Mouse (Mus musculus): ENCODE measurements at regions not wholly inside any gene's neighbourhood (a gene's known extent, or its start where the extent isn't known, plus 50 kb on each side); places are given as distances from the start of the nearest gene placed in this dataset.

DNA sequence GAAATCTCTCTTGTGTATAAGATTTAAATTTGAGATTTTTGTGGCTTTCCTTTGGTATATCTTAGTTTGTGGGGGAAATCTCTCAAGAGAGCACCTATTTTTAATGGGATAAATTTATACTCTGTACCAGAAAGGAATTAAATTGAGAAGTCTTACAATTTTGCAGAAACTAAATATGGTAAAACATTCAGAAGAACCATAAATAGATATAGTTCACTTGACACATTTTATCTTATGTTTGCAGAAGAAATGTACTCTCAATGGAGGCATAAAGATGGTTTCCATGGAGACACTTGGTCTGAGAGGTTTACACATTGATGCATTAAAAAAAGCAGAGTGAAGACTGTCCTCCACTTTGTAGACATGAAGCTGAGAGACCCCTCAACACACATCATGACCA is 86.9 kb downstream of the Ndufa10 start:
- Histone ChIP-seq H3K4me1 (no peaks in the 10 kb centered on the region), H3K9ac (no peak overlapping the region), H3K27me3 (no peaks in the 10 kb centered on the region), H3K4me2 (replicated peaks) (no peak overlapping the region), H3K9me3 (replicated peaks) (no peaks in the 10 kb centered on the region), H3K4me3 (no peak overlapping the region), H3K27ac (no peak overlapping the region), H3K36me3 (no peaks in the 10 kb centered on the region)
- ATAC-seq (ENCODE audit: low FRiP score): no peak

DNA sequence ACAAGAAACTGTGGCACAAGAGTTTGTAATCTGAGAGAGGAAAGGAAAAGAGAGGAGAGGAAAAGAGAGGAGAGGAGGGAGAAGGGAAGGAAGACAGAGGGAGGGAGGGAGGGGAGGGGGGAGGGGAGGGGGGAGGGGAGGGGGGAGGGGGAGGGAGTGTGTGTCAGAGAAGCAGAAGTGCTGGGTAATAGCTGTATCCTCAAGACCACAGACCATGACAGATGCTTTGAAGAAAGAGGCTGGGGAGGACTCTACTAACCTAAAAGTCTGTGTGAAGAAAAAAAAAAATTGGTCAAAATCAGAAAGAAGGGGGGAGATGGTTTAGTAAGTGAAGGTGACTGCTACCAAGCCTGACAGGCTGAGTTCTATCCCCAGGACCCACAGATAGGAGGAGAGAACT is 88.7 kb downstream of the Ndufa10 start:
- ATAC-seq (ENCODE audit: low FRiP score): no peak

DNA sequence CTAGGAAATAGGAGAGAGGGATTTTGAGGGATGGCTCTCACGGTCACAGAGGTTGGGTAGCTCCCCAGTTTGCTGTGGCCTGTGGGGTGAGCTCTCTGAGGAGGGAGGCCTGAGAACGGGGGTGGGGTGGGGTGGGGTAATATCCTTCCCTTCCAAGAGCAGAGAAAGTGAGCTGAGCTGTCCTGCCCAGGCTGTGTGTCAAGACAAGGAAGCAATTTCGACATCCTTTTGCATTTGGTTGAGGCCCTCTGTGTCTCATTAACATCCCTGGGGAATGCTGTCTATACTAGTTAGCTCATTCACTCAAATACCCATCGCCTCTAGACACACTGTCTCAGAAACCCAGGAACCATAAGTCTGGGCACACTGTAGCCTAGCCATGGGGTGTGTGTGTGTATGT is 89.9 kb downstream of the Ndufa10 start:
- no peaks in the 10 kb centered on the region for H3K9me3 ChIP-seq (replicated peaks)
- no peak overlapping the region for H3K9ac ChIP-seq
- 75% methylated on average over 4 of the region's 4 CpGs for WGBS
- no peak overlapping the region for H3K27ac ChIP-seq
- no peak overlapping the region for H3K4me3 ChIP-seq
- ATAC-seq (ENCODE audit: low FRiP score): no peak
- H3K4me2 ChIP-seq (replicated peaks): no peak overlapping the region
- H3K27me3 ChIP-seq: no peaks in the 10 kb centered on the region
- H3K36me3 ChIP-seq: no peaks in the 10 kb centered on the region
- H3K4me1 ChIP-seq: peaks cover 5% of the 10 kb centered on the region

More for the DNA sequence above, 88.7 kb downstream of the Ndufa10 start:
- H3K36me3 ChIP-seq: no peaks in the 10 kb centered on the region
- H3K4me3 ChIP-seq: no peak overlapping the region
- no peaks in the 10 kb centered on the region for H3K27me3 ChIP-seq
- H3K9ac ChIP-seq: no peak overlapping the region
- H3K4me2 ChIP-seq (replicated peaks): no peak overlapping the region
- no peaks in the 10 kb centered on the region for H3K9me3 ChIP-seq (replicated peaks)
- H3K27ac ChIP-seq: no peak overlapping the region
- no peaks in the 10 kb centered on the region for H3K4me1 ChIP-seq

DNA sequence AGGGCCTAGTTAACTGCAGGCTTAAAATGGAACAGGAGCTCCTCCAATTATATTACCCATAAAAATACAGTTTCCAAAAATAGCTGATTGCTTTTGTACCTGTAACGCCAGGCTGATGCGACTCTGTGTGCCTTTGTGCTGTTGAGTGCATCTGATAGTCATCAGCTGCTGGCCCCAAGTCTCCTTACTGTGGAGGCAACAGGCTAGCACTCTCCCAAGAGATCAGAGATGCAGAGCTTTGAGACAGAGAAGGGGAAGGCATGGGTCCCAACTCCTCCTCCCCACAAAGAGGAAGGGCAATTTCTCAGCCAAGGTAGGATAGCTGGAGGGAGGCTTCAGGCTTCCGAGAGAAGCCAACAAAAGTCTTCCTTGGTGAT is 94.2 kb downstream of the Ndufa10 start:
- H3K36me3 ChIP-seq: no peaks in the 10 kb centered on the region
- H3K27me3 ChIP-seq: no peaks in the 10 kb centered on the region
- WGBS: 66% methylated on average over 3 of the region's 3 CpGs
- no peak overlapping the region for H3K4me3 ChIP-seq
- H3K9me3 ChIP-seq (replicated peaks): no peaks in the 10 kb centered on the region
- no peak overlapping the region for H3K9ac ChIP-seq
- H3K4me1 ChIP-seq: peaks cover 9% of the 10 kb centered on the region
- no peak overlapping the region for H3K4me2 ChIP-seq (replicated peaks)
- H3K27ac ChIP-seq: peak overlapping the region; percentile 57
- no peak for ATAC-seq (ENCODE audit: low FRiP score)

DNA sequence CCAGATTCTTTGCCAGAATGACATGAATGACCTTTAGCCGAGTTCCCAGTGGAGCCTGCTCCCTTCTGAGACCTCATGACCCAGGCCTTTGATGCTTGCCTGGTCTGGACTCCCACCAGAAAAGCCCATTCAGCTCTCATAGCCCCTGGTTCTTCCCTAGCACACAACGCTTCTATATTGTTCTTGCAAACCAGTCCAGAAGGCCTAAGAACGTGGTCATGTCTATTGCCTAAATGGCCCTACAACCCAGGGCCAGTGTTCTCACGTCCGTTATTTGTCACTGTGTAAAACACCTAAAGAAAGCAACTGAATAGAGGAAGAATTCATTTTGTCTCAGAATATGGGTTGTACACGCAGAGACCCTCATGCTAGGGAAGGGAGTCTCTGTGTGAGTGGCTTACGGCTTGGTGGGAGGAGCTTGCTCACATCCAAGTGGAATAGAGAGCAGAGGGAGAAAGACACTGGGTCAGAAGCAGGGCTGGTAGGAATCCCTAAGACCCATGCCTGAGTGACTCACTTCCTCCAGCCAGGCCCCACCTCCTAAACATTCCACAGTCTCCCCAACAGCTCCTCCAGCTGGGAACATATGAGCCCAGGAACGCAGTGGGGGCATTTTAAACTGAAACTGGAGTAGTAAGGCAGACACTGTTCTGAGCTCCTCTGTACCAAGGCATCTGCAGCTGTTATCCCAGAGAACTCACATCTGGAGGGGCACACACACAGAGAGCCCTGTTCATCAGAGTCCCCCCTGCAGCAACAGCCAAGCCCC is 94.7 kb downstream of the Ndufa10 start:
- Histone ChIP-seq H3K4me3 (no peak overlapping the region), H3K4me2 (replicated peaks) (no peak overlapping the region), H3K36me3 (no peaks in the 10 kb centered on the region), H3K27me3 (no peaks in the 10 kb centered on the region), H3K9me3 (replicated peaks) (no peaks in the 10 kb centered on the region), H3K4me1 (peaks cover 9% of the 10 kb centered on the region), H3K9ac (no peak overlapping the region), H3K27ac (peak overlapping the region; percentile 57)
- ATAC-seq (ENCODE audit: low FRiP score): no peak
- 45% methylated on average over 8 of the region's 8 CpGs for WGBS

DNA sequence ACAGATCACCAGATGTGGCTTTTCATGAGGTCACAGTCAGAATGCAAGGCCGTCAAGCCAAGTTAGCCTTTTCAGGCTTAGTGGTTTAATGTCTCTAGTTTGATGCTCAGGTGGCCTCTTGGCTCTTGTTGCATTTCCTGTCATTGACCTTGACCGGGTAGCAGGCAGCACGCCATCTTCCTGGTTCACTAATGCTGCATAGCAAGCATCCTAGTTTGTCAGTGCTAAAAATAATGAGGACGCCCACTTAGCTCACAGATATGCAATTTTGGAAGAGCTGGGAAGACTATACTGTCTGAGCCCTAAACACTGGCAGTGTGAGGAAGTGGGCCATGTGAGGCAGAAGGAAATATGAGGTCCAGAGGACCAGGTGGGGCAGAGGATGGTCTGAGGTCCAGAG is 97.2 kb downstream of the Ndufa10 start:
- Histone ChIP-seq H3K4me3 (no peak overlapping the region), H3K4me1 (peaks cover 22% of the 10 kb centered on the region), H3K9me3 (replicated peaks) (no peaks in the 10 kb centered on the region), H3K27me3 (no peaks in the 10 kb centered on the region), H3K27ac (no peak overlapping the region), H3K4me2 (replicated peaks) (no peak overlapping the region), H3K36me3 (no peaks in the 10 kb centered on the region), H3K9ac (no peak overlapping the region)
- ATAC-seq (ENCODE audit: low FRiP score): no peak
- 82% methylated on average over 4 of the region's 4 CpGs for WGBS

DNA sequence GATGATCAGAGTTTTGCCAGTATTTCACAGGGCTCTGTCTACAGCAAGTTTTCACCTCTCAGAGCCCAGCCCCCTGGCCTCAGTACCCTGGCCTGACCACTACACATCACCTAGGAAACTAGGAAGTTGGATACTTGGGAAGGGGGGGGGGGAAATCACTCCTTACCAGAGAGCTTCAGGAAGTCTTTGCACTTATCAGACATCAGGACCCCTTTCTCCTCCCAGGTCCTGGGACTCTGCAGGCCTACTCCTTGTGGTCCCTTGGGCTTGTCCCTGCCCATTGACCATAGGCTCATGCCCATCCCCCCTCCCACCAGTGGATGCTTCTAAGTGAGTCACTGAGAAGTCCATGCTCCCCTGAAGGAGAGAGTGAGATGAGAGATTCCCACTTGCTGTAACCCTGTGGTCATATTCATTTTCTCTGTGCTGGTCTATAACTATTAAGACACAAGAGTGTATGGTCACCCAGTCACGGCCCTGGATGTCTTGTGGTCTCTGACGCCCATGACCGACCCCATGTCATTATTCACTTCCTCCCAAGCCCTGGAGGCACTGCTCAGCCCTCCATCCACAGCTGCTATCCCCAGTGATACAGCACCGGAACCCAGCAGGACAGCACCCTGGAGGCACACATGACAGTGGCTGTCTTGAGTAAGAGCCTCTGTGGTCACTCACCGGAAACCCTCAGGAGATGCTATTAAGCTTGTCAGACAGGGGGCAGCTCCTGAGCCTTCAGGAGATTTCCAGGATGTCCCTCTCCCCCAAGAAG is 101.3 kb downstream of the Ndufa10 start:
- Histone ChIP-seq H3K4me1 (peaks cover 17% of the 10 kb centered on the region), H3K4me2 (replicated peaks) (no peak overlapping the region), H3K36me3 (no peaks in the 10 kb centered on the region), H3K27ac (peak overlapping the region; percentile 35; the same call in 1 of the 2 replicates), H3K4me3 (no peak overlapping the region), H3K27me3 (no peaks in the 10 kb centered on the region), H3K9me3 (replicated peaks) (no peaks in the 10 kb centered on the region), H3K9ac (no peak overlapping the region)
- 78% methylated on average over 5 of the region's 5 CpGs for WGBS
- 0 out of 2 replicates have a peak, but pooled peaks have one; percentile 29 for ATAC-seq (ENCODE audit: low FRiP score)

DNA sequence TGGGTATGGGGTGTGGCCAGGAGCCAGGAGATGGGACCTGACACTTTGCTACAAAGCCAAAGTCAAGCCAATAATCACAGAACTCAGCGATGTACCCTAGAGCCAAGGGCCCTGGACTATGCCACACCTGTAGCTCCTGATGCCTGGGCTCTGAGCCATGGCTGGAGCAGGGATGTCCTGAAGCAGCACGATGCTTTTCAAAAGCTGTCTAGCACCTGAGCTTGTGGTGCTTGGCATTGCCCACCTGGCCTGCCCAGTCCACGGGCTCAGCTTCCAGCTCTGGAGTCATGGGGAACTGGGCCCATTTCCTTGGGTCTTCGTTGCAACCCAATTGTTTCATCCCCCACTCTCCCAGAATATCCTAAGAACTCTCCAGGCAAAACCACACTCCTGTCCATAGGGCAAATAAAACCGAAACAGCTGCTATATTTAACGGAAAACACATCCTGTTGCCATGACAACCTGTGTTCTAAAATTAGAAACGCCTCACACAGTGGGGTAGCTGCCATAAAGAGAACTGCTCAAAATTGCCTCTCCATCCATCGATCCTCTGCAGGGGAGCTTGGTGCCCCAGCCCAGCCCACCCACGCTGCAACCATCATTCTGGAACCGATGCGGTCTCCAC is 102.2 kb downstream of the Ndufa10 start:
- peaks cover 17% of the 10 kb centered on the region for H3K4me1 ChIP-seq
- H3K9me3 ChIP-seq (replicated peaks): no peaks in the 10 kb centered on the region
- no peak overlapping the region for H3K4me3 ChIP-seq
- no peaks in the 10 kb centered on the region for H3K27me3 ChIP-seq
- ATAC-seq (ENCODE audit: low FRiP score): peak; percentile 40; the same call in 1 of the 2 replicates
- peak overlapping the region; percentile 48 for H3K27ac ChIP-seq
- 43% methylated on average over 11 of the region's 11 CpGs for WGBS
- no peaks in the 10 kb centered on the region for H3K36me3 ChIP-seq
- no peak overlapping the region for H3K9ac ChIP-seq
- H3K4me2 ChIP-seq (replicated peaks): peak overlapping the region; percentile 6; the same call in 1 of the 2 replicates

DNA sequence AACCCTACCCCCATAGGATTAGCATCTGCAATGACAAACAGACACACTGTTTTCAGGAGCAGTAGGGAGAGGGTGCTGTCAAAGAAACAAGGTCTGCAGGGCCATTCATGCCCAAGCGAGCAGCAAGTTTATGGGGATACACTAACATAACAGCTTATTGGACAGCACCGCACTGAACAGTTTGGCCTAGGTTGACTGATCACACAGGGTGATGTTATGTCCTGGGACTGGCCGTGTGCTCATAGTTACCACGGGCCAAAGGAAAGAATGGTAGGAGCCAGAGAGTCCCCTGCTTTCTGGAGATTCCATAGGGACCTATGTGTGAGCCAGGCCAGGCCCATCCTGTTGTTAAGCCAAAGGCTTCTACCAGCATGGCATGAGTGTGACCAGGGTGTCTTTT is 102.8 kb downstream of the Ndufa10 start:
- Histone ChIP-seq H3K4me1 (peaks cover 17% of the 10 kb centered on the region), H3K27ac (no peak overlapping the region), H3K9me3 (replicated peaks) (no peaks in the 10 kb centered on the region), H3K36me3 (no peaks in the 10 kb centered on the region), H3K9ac (no peak overlapping the region), H3K4me3 (no peak overlapping the region), H3K27me3 (no peaks in the 10 kb centered on the region), H3K4me2 (replicated peaks) (no peak overlapping the region)
- ATAC-seq (ENCODE audit: low FRiP score): no peak
- WGBS: 88% methylated on average over 4 of the region's 4 CpGs

DNA sequence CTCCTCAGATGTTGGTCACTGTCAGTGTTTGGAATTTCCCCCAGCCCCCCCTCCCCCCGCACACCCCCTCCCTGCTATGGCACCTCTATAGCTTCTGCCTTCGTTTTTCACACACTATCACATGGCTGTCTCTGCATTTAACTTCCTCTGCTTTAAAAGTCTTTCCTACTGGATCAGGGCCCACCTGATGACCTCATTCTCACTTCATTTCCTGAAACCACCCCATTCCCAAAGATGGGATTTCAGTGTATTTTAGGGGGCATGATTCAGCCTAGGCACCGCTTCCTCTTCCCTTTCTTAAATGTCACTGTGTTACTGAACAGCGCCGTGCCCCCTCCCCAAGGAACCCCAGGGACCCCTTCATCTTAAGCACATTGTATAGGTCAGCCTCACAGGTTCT is 103.7 kb downstream of the Ndufa10 start:
- 92% methylated on average over 5 of the region's 5 CpGs for WGBS
- peaks cover 17% of the 10 kb centered on the region for H3K4me1 ChIP-seq
- H3K4me3 ChIP-seq: no peak overlapping the region
- no peaks in the 10 kb centered on the region for H3K27me3 ChIP-seq
- H3K36me3 ChIP-seq: no peaks in the 10 kb centered on the region
- no peak overlapping the region for H3K9ac ChIP-seq
- H3K27ac ChIP-seq: no peak overlapping the region
- no peak for ATAC-seq (ENCODE audit: low FRiP score)
- H3K4me2 ChIP-seq (replicated peaks): no peak overlapping the region
- H3K9me3 ChIP-seq (replicated peaks): no peaks in the 10 kb centered on the region

DNA sequence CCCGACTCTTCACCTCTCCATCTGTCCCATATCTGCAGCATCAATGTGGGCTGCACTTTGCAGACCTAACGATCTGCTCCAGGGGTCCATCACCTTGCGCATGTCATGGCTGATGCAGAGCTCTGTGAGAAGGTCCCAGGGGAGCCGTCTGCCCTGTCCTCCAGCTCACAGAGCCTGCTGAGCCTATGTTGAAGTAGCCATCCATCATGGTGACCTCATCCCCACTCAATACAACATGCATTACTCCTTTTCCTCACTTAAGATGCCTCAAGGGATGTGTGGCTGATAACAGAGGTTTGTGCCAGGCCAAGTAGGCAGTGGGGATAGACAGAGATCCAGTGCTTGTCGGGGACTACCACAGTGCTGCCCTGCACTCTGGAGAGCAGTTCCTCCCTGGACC is 107.4 kb downstream of the Ndufa10 start:
- no peak for ATAC-seq (ENCODE audit: low FRiP score)
- no peak overlapping the region for H3K27ac ChIP-seq
- no peaks in the 10 kb centered on the region for H3K36me3 ChIP-seq
- peaks cover 4% of the 10 kb centered on the region for H3K4me1 ChIP-seq
- no peak overlapping the region for H3K4me3 ChIP-seq
- no peak overlapping the region for H3K9ac ChIP-seq
- H3K9me3 ChIP-seq (replicated peaks): no peaks in the 10 kb centered on the region
- no peaks in the 10 kb centered on the region for H3K27me3 ChIP-seq
- H3K4me2 ChIP-seq (replicated peaks): no peak overlapping the region
- WGBS: 81% methylated on average over 5 of the region's 5 CpGs

DNA sequence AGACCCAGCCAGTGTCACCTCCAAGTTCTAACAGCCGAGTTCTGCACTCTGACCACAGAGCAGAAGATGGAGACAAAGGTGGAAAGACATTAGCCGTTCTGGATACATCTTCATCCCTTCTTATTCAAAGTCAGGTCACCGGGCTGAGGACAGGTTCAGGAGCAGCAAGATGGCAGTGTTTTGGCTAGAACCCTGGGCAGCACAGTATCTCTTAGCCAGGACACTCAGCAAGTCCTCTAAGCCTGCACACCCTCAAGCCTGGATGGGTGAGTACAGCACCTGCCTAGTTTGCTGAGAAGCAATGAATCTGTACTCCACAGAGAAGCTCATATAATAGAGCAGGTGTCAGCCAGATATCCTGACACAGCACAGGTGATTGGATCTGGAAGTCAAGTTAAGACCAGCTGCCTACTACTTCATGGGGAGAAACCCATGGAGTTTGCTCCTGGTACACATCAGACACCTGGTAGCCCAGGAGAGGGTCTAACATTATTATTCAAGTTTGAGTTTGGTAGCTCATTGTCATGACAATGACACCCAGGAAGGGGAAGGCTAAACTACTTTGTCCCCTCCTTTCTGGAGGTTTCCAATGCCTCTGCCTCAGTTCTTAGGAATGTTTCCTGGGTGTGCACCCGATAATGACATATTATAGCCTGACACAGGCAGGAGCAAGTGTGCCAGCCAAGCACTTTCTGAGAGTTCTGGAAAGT is 108.1 kb downstream of the Ndufa10 start:
- no peak for ATAC-seq (ENCODE audit: low FRiP score)
- WGBS: 76% methylated on average over 4 of the region's 4 CpGs
- Histone ChIP-seq H3K9me3 (replicated peaks) (no peaks in the 10 kb centered on the region), H3K36me3 (no peaks in the 10 kb centered on the region), H3K4me1 (0 out of 2 replicates have a peak, but pooled peaks cover 2% of the 10 kb centered on the region), H3K27ac (no peak overlapping the region), H3K4me3 (no peak overlapping the region), H3K27me3 (no peaks in the 10 kb centered on the region), H3K4me2 (replicated peaks) (no peak overlapping the region), H3K9ac (no peak overlapping the region)

Data from hindbrain, embryonic 12.5 days (tissue).